Mouse (Mus musculus): ENCODE results near the gene Asah2. TPM values are rescaled to one million over a fixed set of nuclear protein-coding genes. Genes with fewer than 3 reads are reported as not detected.
"Not testable (repeated sequence)": the region's sequence is repeated elsewhere in the genome, so short reads cannot be mapped to it uniquely, and the experiment has no call there.

Gene Asah2
- polyA plus RNA-seq, 2 experiments from 2014 or later: 1.6 to 2.1 TPM

DNA sequence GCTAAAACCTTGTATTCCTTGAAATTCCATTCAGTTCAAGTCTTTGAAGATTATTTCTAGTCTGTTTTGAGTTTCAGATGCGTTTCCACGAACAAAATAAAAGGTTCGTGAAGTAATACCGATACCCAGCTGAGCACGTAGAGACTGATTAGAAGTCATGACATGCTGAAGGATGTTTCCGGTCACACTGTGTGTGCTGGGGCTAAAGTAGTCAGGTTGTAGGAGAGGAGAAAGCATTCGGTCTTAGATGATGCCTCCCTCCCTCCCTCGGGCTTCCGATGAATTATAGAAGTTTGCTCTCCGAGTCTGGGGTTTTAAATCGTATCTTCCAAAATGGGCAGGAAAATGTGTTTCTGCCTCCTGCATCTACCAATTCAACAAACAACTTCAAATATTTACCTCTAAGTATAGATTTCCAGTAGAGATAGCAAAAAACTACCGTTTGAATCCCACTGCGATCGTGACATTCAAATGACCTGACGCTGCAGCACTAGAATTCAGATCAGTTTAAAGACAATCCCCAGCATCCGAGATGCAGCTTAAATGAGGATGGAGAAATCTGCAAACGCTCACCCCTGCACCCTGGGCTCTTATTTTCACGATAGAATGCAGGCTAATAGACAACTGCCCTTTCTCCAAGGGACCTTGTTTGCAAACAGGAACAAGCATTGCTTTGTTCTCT, 5.6 kb downstream of the Asah2 start:
- no peak for ATAC-seq

GRCm38 (mm10) chr19:32098582-32098981, 9.4 kb downstream of the Asah2 start:
- no peak for ATAC-seq

DNA sequence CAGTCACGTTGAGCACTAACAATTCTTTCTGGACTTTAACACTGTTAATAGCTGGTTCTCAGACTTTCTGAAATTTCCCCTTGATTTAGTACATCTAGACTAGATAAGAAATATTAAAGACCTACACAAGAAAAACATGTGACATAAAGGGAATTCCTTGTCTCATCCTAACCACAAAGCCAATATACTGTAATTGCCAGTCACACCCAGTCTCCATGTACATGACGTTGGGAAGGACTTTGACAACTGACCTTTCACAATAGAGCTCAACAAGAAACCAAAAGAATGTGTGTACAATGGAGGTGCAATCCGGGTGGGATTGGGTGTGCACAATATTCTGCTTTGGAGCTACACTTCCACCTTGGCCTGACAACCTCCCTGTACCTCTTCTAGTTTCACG, 15.7 kb downstream of the Asah2 start:
- ATAC-seq: no peak

- ATAC-seq: no peak
These were observed 17.2 kb downstream of the Asah2 start for GRCm38 (mm10) chr19:32090804-32091203.

DNA sequence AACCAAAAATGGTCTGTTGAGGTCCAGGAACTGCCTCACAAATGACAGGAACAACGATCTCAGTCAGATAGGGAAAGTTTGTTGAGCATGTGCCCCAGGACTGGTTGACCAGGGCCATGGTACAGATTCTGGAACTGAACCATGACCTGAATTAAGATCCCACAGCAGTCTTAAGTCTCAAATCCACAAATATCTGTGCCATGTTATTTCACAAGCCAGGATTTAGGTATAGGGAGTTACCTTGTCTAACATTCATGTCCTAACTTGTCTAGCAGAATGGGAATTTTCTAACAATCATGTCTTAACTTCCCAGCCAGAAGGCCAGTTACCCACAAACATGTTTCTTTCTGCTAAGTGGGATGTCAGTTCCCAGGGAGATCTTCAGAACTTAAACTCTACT, 19.4 kb downstream of the Asah2 start:
- ATAC-seq: no peak

- ATAC-seq: no peak
These were observed 20.1 kb downstream of the Asah2 start for GRCm38 (mm10) chr19:32087736-32088470.

GRCm38 (mm10) chr19:32084813-32085212, 23.2 kb downstream of the Asah2 start:
- not testable (repeated sequence) for ATAC-seq

GRCm38 (mm10) chr19:32070340-32070739, 37.7 kb downstream of the Asah2 start:
- ATAC-seq: no peak

GRCm38 (mm10) chr19:32069598-32069997, 38.4 kb downstream of the Asah2 start:
- ATAC-seq: no peak

- no peak for ATAC-seq
These were observed 40.3 kb downstream of the Asah2 start for GRCm38 (mm10) chr19:32067669-32068068.

- no peak for ATAC-seq
These were observed 46.7 kb downstream of the Asah2 start for GRCm38 (mm10) chr19:32061294-32061693.

- ATAC-seq: no peak
These were observed 51.8 kb downstream of the Asah2 start for GRCm38 (mm10) chr19:32056252-32056651.

DNA sequence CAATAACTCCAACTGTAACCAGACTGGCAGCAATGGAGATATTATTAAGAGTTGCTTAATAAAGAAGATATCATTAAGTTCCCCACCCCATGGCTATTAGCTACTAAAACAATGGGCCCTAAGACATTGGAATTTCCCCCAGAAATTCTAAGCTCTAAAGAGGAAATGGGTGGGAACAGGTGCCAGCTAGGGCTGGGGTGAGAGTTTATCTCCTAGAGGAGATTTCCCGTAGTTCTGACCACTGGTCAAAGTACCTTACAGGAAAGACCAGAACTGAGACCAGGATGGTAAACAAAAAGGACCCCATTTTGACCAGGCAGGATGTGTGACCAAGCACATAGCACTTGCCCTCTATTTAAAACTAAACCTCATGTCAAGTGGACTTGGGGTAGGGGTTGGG, 52.3 kb downstream of the Asah2 start:
- no peak for ATAC-seq

GRCm38 (mm10) chr19:32051251-32051650, 56.8 kb downstream of the Asah2 start:
- ATAC-seq: no peak

DNA sequence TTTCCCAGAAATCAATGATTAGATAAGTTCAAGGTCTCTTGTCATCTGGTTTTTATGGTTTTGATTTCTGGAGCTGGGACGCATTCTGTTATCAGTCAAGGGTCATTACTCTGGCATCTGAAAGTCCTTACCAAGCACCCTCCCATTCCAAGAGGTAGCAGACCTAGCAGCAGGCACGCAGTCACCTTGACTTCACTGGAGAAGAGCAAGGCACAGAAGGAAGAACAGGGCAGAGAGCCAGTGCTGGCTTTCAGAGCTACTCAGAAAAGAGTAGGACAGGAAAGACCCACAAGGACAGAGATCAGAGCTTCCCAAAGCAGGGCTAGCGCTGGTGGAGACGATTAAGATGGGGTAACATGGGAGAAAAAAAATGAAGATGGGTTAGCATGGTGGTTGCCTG, 75.1 kb downstream of the Asah2 start:
- ATAC-seq: no peak

DNA sequence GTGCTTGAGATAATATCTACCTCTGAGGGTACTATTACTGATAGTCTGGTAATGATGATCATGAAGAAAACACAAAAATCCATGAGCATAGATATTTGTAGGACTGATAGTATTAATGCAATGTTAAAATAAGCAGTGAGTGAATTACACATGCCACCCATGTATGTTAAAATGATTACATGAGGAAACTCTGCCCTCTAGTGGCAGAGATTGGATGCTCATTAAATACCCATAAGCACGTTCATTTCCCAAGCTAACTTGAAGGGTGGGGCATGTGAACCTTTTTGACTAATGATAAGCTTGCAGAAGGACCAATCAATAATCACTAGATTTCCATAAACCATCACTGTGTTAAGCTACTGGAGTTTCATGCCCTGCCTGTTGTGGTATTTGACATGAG, 77.6 kb downstream of the Asah2 start:
- ATAC-seq: peak; percentile 67

GRCm38 (mm10) chr19:32025443-32025842, 82.6 kb downstream of the Asah2 start:
- no peak for ATAC-seq

GRCm38 (mm10) chr19:32019722-32020121, 88.3 kb downstream of the Asah2 start:
- ATAC-seq: no peak

DNA sequence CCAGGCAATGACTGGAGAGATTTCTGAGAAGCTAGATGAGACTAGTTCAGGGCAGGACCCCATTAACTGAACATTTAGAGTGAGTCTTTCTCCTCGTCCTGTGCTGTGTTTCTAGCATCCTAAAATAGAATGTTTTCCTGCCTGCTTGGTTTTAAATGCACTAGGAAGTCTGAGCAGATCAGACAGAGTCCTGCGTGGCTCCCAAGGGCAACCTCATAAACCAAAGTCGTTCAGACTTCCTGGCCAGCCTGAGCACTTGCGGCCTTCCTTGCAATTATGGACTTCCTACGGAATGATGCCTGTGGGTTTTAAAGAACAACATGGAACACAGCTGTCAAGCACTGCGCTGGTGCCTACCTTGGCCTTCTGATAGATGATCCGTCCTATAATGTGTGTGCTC, 89.4 kb downstream of the Asah2 start:
- no peak for ATAC-seq

GRCm38 (mm10) chr19:32018053-32018452, 90.0 kb downstream of the Asah2 start:
- ATAC-seq: no peak

DNA sequence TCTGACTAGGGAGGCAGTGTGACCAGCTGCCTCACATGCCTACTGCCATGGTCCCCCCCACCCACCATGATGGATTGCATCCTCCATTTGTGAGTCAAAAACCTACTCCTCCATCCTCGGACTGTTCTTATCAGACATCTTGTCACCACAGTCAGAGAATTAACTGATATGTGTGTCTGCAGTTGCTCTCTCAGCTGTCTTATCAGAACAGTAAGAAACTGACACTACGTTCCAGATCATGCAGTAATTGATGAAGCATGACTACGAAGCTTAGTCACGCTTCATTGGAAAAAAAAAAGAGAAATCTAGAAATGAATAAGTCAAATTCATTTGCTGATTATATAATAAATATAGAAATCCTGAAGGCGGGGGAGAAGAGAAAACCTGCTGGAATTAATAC, 105.4 kb downstream of the Asah2 start:
- ATAC-seq: no peak

DNA sequence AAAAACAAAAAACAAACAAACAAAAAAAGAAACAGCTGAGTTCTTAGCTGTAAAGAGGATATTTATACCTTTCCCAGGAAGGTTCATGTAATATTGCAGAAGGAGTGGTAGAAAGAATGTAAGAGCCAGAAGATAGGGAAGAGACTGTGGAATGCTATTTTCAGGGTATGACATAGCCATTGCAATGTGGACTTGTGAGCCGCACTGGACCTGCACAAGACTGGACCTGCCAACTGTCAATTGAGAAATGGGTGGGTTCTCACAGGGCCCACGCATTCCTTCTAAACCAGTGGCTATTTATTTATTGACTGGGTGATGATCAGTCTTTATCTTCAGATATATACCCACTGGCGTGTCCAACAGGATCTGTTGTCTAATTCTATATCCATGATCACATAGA, 111.1 kb downstream of the Asah2 start:
- ATAC-seq: no peak

GRCm38 (mm10) chr19:31991057-31991456, 117.0 kb downstream of the Asah2 start:
- no peak for ATAC-seq

DNA sequence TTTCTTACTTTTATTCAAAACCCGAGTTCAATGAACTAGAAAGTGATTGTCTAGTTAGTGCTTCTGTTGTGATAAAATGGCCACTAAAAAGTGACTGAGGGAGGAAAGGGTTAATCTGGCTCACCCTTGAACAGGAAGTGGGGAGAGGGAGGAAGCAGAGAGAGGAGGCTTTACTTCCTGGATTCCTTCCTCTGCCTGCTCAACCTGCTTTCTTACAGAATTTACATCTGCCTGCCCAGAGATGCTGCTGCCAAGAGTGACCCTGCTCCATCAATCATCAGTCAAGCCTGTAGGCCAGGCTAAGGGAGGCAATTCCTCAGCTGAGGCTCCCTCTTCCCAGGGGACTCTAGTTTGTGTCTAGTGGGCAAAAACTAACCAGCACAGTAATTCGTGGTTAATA, 132.1 kb downstream of the Asah2 start:
- ATAC-seq: peak; percentile 76

All from CD4-positive, CD25-positive, alpha-beta regulatory T cell, adult 4 months (primary cell).